Mouse (Mus musculus): Measurements from ENCODE around the gene Map1s.

GRCm38 (mm10) chr8:70863956-70864711 lies 41.6 kb upstream of the Map1s start:
- TF ChIP-seq POLR2A (IDR thresholded peaks at IDR 0.05; ENCODE audit: borderline replicate concordance, extremely low read depth, insufficient read depth, insufficient read length, poor library complexity, severe bottlenecking) (peak; percentile 25; the same call in 1 of the 2 replicates), CTCF (IDR thresholded peaks at IDR 0.05; ENCODE audit: borderline replicate concordance, extremely low read depth, insufficient read depth, insufficient read length) (no peak)
